Mouse (Mus musculus): ENCODE data around the gene Erg28. TPM values are rescaled to one million over a fixed set of nuclear protein-coding genes. Genes with fewer than 3 reads are reported as not detected.

The Erg28 gene
- polyA plus RNA-seq, 1 experiment from 2014 or later: 125 TPM

GRCm38 (mm10) chr12:85781606-85782005 is 42.7 kb downstream of the Erg28 start:
- Histone ChIP-seq H3K27me3 (ENCODE audit: control insufficient read depth, insufficient read depth, low read length) (no peaks in the 10 kb centered on the region), H3K4me2 (ENCODE audit: low read depth, low read length) (no peak overlapping the region), H3K9ac (replicated peaks; ENCODE audit: low read length) (no peak overlapping the region), H3K27ac (replicated peaks; ENCODE audit: low read depth, low read length) (no peak overlapping the region), H3K4me1 (ENCODE audit: control insufficient read depth, insufficient read depth, low read length) (no peaks in the 10 kb centered on the region), H3K36me3 (replicated peaks; ENCODE audit: control insufficient read depth, insufficient read depth, low read depth, low read length) (no peaks in the 10 kb centered on the region), H3K9me3 (replicated peaks; ENCODE audit: control insufficient read depth, low read length) (no peaks in the 10 kb centered on the region), H3K4me3 (ENCODE audit: low read depth, low read length) (no peak overlapping the region)
- DNase-seq (ENCODE audit: low spot score): no peak
- ATAC-seq (replicated peaks; ENCODE audit: insufficient number of reproducible peaks, low FRiP score, low TSS enrichment, low read depth): no peak
- 86% methylated on average over 3 of the region's 3 CpGs for WGBS

GRCm38 (mm10) chr12:85779707-85780106 is 44.6 kb downstream of the Erg28 start:
- Histone ChIP-seq H3K4me3 (ENCODE audit: low read depth, low read length) (no peak overlapping the region), H3K27me3 (ENCODE audit: control insufficient read depth, insufficient read depth, low read length) (no peaks in the 10 kb centered on the region), H3K4me2 (ENCODE audit: low read depth, low read length) (no peak overlapping the region), H3K9me3 (replicated peaks; ENCODE audit: control insufficient read depth, low read length) (no peaks in the 10 kb centered on the region), H3K9ac (replicated peaks; ENCODE audit: low read length) (no peak overlapping the region), H3K4me1 (ENCODE audit: control insufficient read depth, insufficient read depth, low read length) (no peaks in the 10 kb centered on the region), H3K36me3 (replicated peaks; ENCODE audit: control insufficient read depth, insufficient read depth, low read depth, low read length) (no peaks in the 10 kb centered on the region), H3K27ac (replicated peaks; ENCODE audit: low read depth, low read length) (no peak overlapping the region)
- ATAC-seq (replicated peaks; ENCODE audit: insufficient number of reproducible peaks, low FRiP score, low TSS enrichment, low read depth): no peak
- WGBS: 96% methylated on average over 5 of the region's 5 CpGs
- DNase-seq (ENCODE audit: low spot score): no peak

- Histone ChIP-seq H3K27ac (replicated peaks; ENCODE audit: low read depth, low read length) (no peak overlapping the region), H3K4me1 (ENCODE audit: control insufficient read depth, insufficient read depth, low read length) (no peaks in the 10 kb centered on the region), H3K4me2 (ENCODE audit: low read depth, low read length) (no peak overlapping the region), H3K4me3 (ENCODE audit: low read depth, low read length) (no peak overlapping the region), H3K36me3 (replicated peaks; ENCODE audit: control insufficient read depth, insufficient read depth, low read depth, low read length) (no peaks in the 10 kb centered on the region), H3K9ac (replicated peaks; ENCODE audit: low read length) (no peak overlapping the region), H3K9me3 (replicated peaks; ENCODE audit: control insufficient read depth, low read length) (no peaks in the 10 kb centered on the region), H3K27me3 (ENCODE audit: control insufficient read depth, insufficient read depth, low read length) (no peaks in the 10 kb centered on the region)
- ATAC-seq (replicated peaks; ENCODE audit: insufficient number of reproducible peaks, low FRiP score, low TSS enrichment, low read depth) (no peak), DNase-seq (ENCODE audit: low spot score) (no peak)
- WGBS: 75% methylated on average over 3 of the region's 3 CpGs
Observed at GRCm38 (mm10) chr12:85778962-85779361, 45.4 kb downstream of the Erg28 start.

DNA sequence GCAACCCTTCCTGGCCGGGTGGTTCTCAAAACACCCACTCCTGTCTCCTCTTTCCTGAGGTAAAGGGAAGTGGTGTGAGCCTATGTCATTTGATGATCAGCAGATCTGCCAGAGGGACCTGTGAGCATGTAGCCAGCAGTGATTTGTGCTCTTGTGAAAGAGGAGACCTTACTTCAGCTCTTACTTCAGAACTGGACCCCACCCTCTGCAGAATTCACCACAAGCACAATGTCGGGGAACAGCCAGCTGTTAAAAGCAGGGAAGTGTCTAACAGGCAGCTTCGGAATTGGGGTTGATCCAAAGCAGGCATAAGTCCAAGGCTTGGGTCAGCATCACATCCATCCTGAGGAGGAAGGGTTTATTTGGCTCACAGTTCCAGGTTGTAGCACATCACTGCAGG is 53.0 kb downstream of the Erg28 start:
- Histone ChIP-seq H3K27ac (replicated peaks; ENCODE audit: low read depth, low read length) (no peak overlapping the region), H3K9me3 (replicated peaks; ENCODE audit: control insufficient read depth, low read length) (no peaks in the 10 kb centered on the region), H3K4me3 (ENCODE audit: low read depth, low read length) (no peak overlapping the region), H3K4me2 (ENCODE audit: low read depth, low read length) (no peak overlapping the region), H3K36me3 (replicated peaks; ENCODE audit: control insufficient read depth, insufficient read depth, low read depth, low read length) (no peaks in the 10 kb centered on the region), H3K4me1 (ENCODE audit: control insufficient read depth, insufficient read depth, low read length) (no peaks in the 10 kb centered on the region), H3K27me3 (ENCODE audit: control insufficient read depth, insufficient read depth, low read length) (no peaks in the 10 kb centered on the region), H3K9ac (replicated peaks; ENCODE audit: low read length) (no peak overlapping the region)
- ATAC-seq (replicated peaks; ENCODE audit: insufficient number of reproducible peaks, low FRiP score, low TSS enrichment, low read depth): no peak
- no peak for DNase-seq (ENCODE audit: low spot score)
- WGBS: 75% methylated on average over 3 of the region's 3 CpGs

DNA sequence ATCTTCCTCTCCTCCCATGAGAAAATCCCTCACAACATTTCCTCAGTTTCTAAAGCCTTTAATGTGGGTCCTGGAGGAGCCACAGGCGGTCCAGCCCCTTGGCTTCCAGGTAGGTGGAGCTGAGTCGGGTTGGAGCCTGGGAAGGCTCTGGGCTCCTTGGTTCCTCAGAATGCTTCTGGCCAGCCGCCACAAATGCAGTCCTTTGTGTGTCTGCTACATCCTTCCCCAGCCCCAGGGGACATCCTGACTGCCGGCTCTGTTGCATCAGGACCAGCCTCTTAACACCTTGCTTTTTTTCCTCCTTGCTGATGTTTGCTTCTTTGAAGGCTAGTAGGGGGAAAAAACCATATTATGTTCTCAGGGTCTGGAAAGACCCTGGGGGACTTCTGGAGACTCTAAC is 56.6 kb downstream of the Erg28 start:
- WGBS: 46% methylated on average over 4 of the region's 4 CpGs
- H3K9ac ChIP-seq (replicated peaks; ENCODE audit: low read length): no peak overlapping the region
- no peaks in the 10 kb centered on the region for H3K9me3 ChIP-seq (replicated peaks; ENCODE audit: control insufficient read depth, low read length)
- no peaks in the 10 kb centered on the region for H3K27me3 ChIP-seq (ENCODE audit: control insufficient read depth, insufficient read depth, low read length)
- H3K27ac ChIP-seq (replicated peaks; ENCODE audit: low read depth, low read length): no peak overlapping the region
- H3K4me3 ChIP-seq (ENCODE audit: low read depth, low read length): no peak overlapping the region
- H3K36me3 ChIP-seq (replicated peaks; ENCODE audit: control insufficient read depth, insufficient read depth, low read depth, low read length): no peaks in the 10 kb centered on the region
- no peak for ATAC-seq (replicated peaks; ENCODE audit: insufficient number of reproducible peaks, low FRiP score, low TSS enrichment, low read depth)
- DNase-seq (ENCODE audit: low spot score): no peak
- no peaks in the 10 kb centered on the region for H3K4me1 ChIP-seq (ENCODE audit: control insufficient read depth, insufficient read depth, low read length)
- H3K4me2 ChIP-seq (ENCODE audit: low read depth, low read length): no peak overlapping the region

GRCm38 (mm10) chr12:85766287-85766686 is 58.1 kb downstream of the Erg28 start:
- ATAC-seq (replicated peaks; ENCODE audit: insufficient number of reproducible peaks, low FRiP score, low TSS enrichment, low read depth) (no peak), DNase-seq (ENCODE audit: low spot score) (no peak)
- H3K9me3 ChIP-seq (replicated peaks; ENCODE audit: control insufficient read depth, low read length): no peaks in the 10 kb centered on the region
- no peaks in the 10 kb centered on the region for H3K4me1 ChIP-seq (ENCODE audit: control insufficient read depth, insufficient read depth, low read length)
- no peaks in the 10 kb centered on the region for H3K27me3 ChIP-seq (ENCODE audit: control insufficient read depth, insufficient read depth, low read length)
- no peaks in the 10 kb centered on the region for H3K36me3 ChIP-seq (replicated peaks; ENCODE audit: control insufficient read depth, insufficient read depth, low read depth, low read length)
- H3K4me2 ChIP-seq (ENCODE audit: low read depth, low read length): no peak overlapping the region
- 60% methylated on average over 3 of the region's 3 CpGs for WGBS
- H3K9ac ChIP-seq (replicated peaks; ENCODE audit: low read length): no peak overlapping the region
- H3K27ac ChIP-seq (replicated peaks; ENCODE audit: low read depth, low read length): no peak overlapping the region
- no peak overlapping the region for H3K4me3 ChIP-seq (ENCODE audit: low read depth, low read length)

Other genes starting within 250 kb of the Erg28 start
- 0.27 and 0.49 TPM in 2 replicates for gene Jdp2, start 225.5 kb downstream of the Erg28 start, polyA plus RNA-seq (2014; fragmentation: Nextera tagmentation; extraction: Ambion mirVana)
- gene Batf, start 137.9 kb downstream of the Erg28 start, polyA plus RNA-seq (2014; fragmentation: Nextera tagmentation; extraction: Ambion mirVana): 2.5 and 3.7 TPM in 2 replicates
- 0.93 and 1.4 TPM in 2 replicates for gene Flvcr2, start 78.0 kb downstream of the Erg28 start, polyA plus RNA-seq (2014; fragmentation: Nextera tagmentation; extraction: Ambion mirVana)
- gene Ttll5, start 109 bp upstream of the Erg28 start, polyA plus RNA-seq (2014; fragmentation: Nextera tagmentation; extraction: Ambion mirVana): 14.3 and 16.4 TPM in 2 replicates